In genomic region chr11:61352138-61352651, GRCm38 (mm10) we compare ENCODE assay signal across 11 mouse cellular contexts. TPM values are rescaled to one million over a fixed set of nuclear protein-coding genes. Genes with fewer than 3 reads are reported as not detected.
DNase-seq lines count a peak whose midpoint lies in the region; ATAC-seq and TF ChIP-seq lines count a peak whose summit lies in the region.
"Had no signal": no experiment of that assay in that cellular context is flagged by ENCODE, and none has a peak within 500 bp of the region (broad histone marks: within the 10 kb centered on the region; RNA-seq: fewer than 3 reads in every experiment).

No protein-coding gene starts in this region.

- H3K4me1 ChIP-seq in heart, embryonic 14.5 days (ENCODE audit: control insufficient read depth in 2 of 2, insufficient read depth in 2 of 2, low read length in 2 of 2): no peaks in the 10 kb centered on the region
- H3K4me1 ChIP-seq in heart, embryonic 11.5 days (ENCODE audit: control insufficient read depth, insufficient read depth, low read length): no peaks in the 10 kb centered on the region
- no peaks in the 10 kb centered on the region for H3K4me1 ChIP-seq in lung, postnatal 0 days (ENCODE audit: insufficient read depth, low read depth, low read length)
- no peaks in the 10 kb centered on the region for H3K4me1 ChIP-seq in stomach, postnatal 0 days (replicated peaks; ENCODE audit: control insufficient read depth, insufficient read depth)

- H3K36me3 ChIP-seq in heart, embryonic 14.5 days (ENCODE audit: control insufficient read depth, insufficient read depth, low read length): peaks cover 4% of the 10 kb centered on the region; the same call in 1 of the 2 replicates
- no peaks in the 10 kb centered on the region; the same call in 1 of the 2 replicates for H3K36me3 ChIP-seq in heart, embryonic 11.5 days (ENCODE audit: control insufficient read depth, insufficient read depth, low read length)
- no peaks in the 10 kb centered on the region for H3K36me3 ChIP-seq in lung, postnatal 0 days (ENCODE audit: insufficient read depth, low read length)
- H3K36me3 ChIP-seq in stomach, postnatal 0 days (ENCODE audit: control insufficient read depth, insufficient read depth, low read length): no peaks in the 10 kb centered on the region

- H3K9ac ChIP-seq in heart, embryonic 14.5 days (ENCODE audit: low read length): no peak overlapping the region
- H3K9ac ChIP-seq in heart, embryonic 11.5 days (ENCODE audit: low read depth, low read length): no peak overlapping the region
- H3K9ac ChIP-seq in lung, postnatal 0 days (replicated peaks; ENCODE audit: low read depth): no peak overlapping the region
- no peak overlapping the region for H3K9ac ChIP-seq in stomach, postnatal 0 days (ENCODE audit: low read length)

- H3K27ac ChIP-seq in heart, embryonic 14.5 days (replicated peaks in 1 of 2; ENCODE audit: control insufficient read depth in 1 of 2, insufficient read depth in 1 of 2, low read depth in 2 of 2, low read length in 2 of 2): no peak overlapping the region
- H3K27ac ChIP-seq in heart, embryonic 11.5 days (ENCODE audit: low read depth, low read length): no peak overlapping the region
- no peak overlapping the region for H3K27ac ChIP-seq in lung, postnatal 0 days (ENCODE audit: low read length)
- H3K27ac ChIP-seq in stomach, postnatal 0 days (replicated peaks): no peak overlapping the region

- TF ChIP-seq CTCF in lung, postnatal 0 days (IDR thresholded peaks at IDR 0.05): peak; percentile 46
- peak; percentile 60 for TF ChIP-seq CTCF in stomach, postnatal 0 days (IDR thresholded peaks at IDR 0.05; ENCODE audit: low read depth)

- H3K27me3 ChIP-seq in heart, embryonic 14.5 days (ENCODE audit: control insufficient read depth, insufficient read depth, low read length): no peaks in the 10 kb centered on the region
- H3K27me3 ChIP-seq in heart, embryonic 11.5 days (ENCODE audit: control insufficient read depth, insufficient read depth, low read length): 0 out of 2 replicates have a peak, but pooled peaks cover 3% of the 10 kb centered on the region
- no peaks in the 10 kb centered on the region for H3K27me3 ChIP-seq in lung, postnatal 0 days (replicated peaks; ENCODE audit: insufficient read depth, low read length)
- H3K27me3 ChIP-seq in stomach, postnatal 0 days (ENCODE audit: control insufficient read depth, insufficient read depth, low read length): no peaks in the 10 kb centered on the region

- H3K9me3 ChIP-seq in heart, embryonic 14.5 days (ENCODE audit: control insufficient read depth, low read length): no peaks in the 10 kb centered on the region
- H3K9me3 ChIP-seq in heart, embryonic 11.5 days (replicated peaks; ENCODE audit: control insufficient read depth, low read length): no peaks in the 10 kb centered on the region
- no peaks in the 10 kb centered on the region for H3K9me3 ChIP-seq in lung, postnatal 0 days (ENCODE audit: low read length)
- H3K9me3 ChIP-seq in stomach, postnatal 0 days (ENCODE audit: control insufficient read depth, low read length): no peaks in the 10 kb centered on the region

- ATAC-seq in heart, embryonic 14.5 days (ENCODE audit: insufficient number of reproducible peaks, insufficient read depth, low FRiP score, low read depth): 0 out of 2 replicates have a peak, but pooled peaks have one; percentile 33
- ATAC-seq in heart, embryonic 11.5 days (replicated peaks; ENCODE audit: insufficient number of reproducible peaks, low FRiP score, low TSS enrichment): no peak
- peak; percentile 33; the same call in 1 of the 2 replicates for ATAC-seq in lung, postnatal 0 days
- peak; percentile 70 for ATAC-seq in stomach, postnatal 0 days (ENCODE audit: low FRiP score, low TSS enrichment)

- WGBS in heart, embryonic 14.5 days: 51% methylated on average over 9 of the region's 9 CpGs
- WGBS in heart, embryonic 11.5 days (ENCODE audit: insufficient replicate concordance): 48% methylated on average over 9 of the region's 9 CpGs
- 57% methylated on average over 9 of the region's 9 CpGs for WGBS in lung, postnatal 0 days
- 63% methylated on average over 9 of the region's 9 CpGs for WGBS in stomach, postnatal 0 days

- H3K4me3 ChIP-seq in heart, embryonic 14.5 days (ENCODE audit: control insufficient read depth in 1 of 2, insufficient read depth in 1 of 2, low read depth in 1 of 2, low read length in 2 of 2): no peak overlapping the region
- no peak overlapping the region for H3K4me3 ChIP-seq in heart, embryonic 11.5 days (ENCODE audit: low read depth, low read length)
- H3K4me3 ChIP-seq in lung, postnatal 0 days (ENCODE audit: low read depth, low read length): no peak overlapping the region
- H3K4me3 ChIP-seq in stomach, postnatal 0 days (ENCODE audit: low read depth, low read length): no peak overlapping the region
- H3K4me3 ChIP-seq: erythroblast, embryonic 14.5 days had no signal

- no peak overlapping the region for H3K4me2 ChIP-seq in heart, embryonic 14.5 days (ENCODE audit: low read length)
- H3K4me2 ChIP-seq in heart, embryonic 11.5 days: no peak overlapping the region
- H3K4me2 ChIP-seq in lung, postnatal 0 days (replicated peaks; ENCODE audit: low read depth, low read length): no peak overlapping the region
- H3K4me2 ChIP-seq in stomach, postnatal 0 days (replicated peaks; ENCODE audit: low read depth): no peak overlapping the region

- no peak for TF ChIP-seq EP300 in lung, postnatal 0 days (IDR thresholded peaks at IDR 0.05)
- TF ChIP-seq EP300 in stomach, postnatal 0 days (optimal IDR thresholded peaks at IDR 0.05): no peak

- DNase-seq in lung, postnatal 0 days (ENCODE audit: low spot score): peak; percentile 23
- DNase-seq in lung, adult 18-20 months: no peak
- peak; percentile 56 for DNase-seq in R1 (ENCODE audit: low read depth, low spot score)
- DNase-seq in stomach, postnatal 0 days (ENCODE audit: low spot score): no peak
- DNase-seq in cerebellum, adult 9-10 months: no peak
- DNase-seq: cerebellum, adult 11-12 months; gastrocnemius, postnatal 25 days; layer of hippocampus, postnatal 36 days had no signal

RNA-seq across cellular contexts. Expression of gene Slc47a2, which starts 9.5 kb away (rescaled TPM):
- polyA plus RNA-seq in heart, embryonic 14.5 days (2014; fragmentation: Nextera tagmentation; extraction: Ambion mirVana): 0.35 TPM in 1 of 2 replicates, not detected in the other
- polyA plus RNA-seq in heart, embryonic 11.5 days (2014; fragmentation: Nextera tagmentation; extraction: Ambion mirVana): 0.19 TPM in 1 of 2 replicates, not detected in the other
- polyA plus RNA-seq in lung, postnatal 0 days (2015; fragmentation: Nextera tagmentation; extraction: Ambion mirVana): 0.19 and 0.20 TPM in 2 replicates
- 0.12 and 0.29 TPM in 2 replicates for polyA plus RNA-seq in stomach, postnatal 0 days (2015; fragmentation: Nextera tagmentation; extraction: Ambion mirVana)
- polyA plus RNA-seq: erythroblast, embryonic 14.5 days had no signal

RNA-seq across cellular contexts. Expression of gene Slc47a1, which starts 25.9 kb away (rescaled TPM):
- 22.0 and 25.3 TPM in 2 replicates for polyA plus RNA-seq in heart, embryonic 14.5 days (2014; fragmentation: Nextera tagmentation; extraction: Ambion mirVana)
- polyA plus RNA-seq in heart, embryonic 11.5 days (2014; fragmentation: Nextera tagmentation; extraction: Ambion mirVana): 20.2 and 23.7 TPM in 2 replicates
- 2.9 and 3.0 TPM in 2 replicates for polyA plus RNA-seq in lung, postnatal 0 days (2015; fragmentation: Nextera tagmentation; extraction: Ambion mirVana)
- polyA plus RNA-seq in stomach, postnatal 0 days (2015; fragmentation: Nextera tagmentation; extraction: Ambion mirVana): 1.3 and 1.4 TPM in 2 replicates
- polyA plus RNA-seq: erythroblast, embryonic 14.5 days had no signal

Comparison
In these comparisons a context has a peak if more than half of its experiments do, and no peak if none do; other contexts are left out.
1. DNase-seq: peak in lung, postnatal 0 days (single experiment) and R1 (single experiment); none in lung, adult 18-20 months (0 of 2), stomach, postnatal 0 days (single experiment) and cerebellum, adult 9-10 months (single experiment).